Mouse (Mus musculus) adrenal gland, postnatal 36 days (tissue): ENCODE measurements around the gene Nup205. TPM values are rescaled to one million over a fixed set of nuclear protein-coding genes. Genes with fewer than 3 reads are reported as not detected.
A peak's percentile ranks its signal among the peaks of the same experiment; 100 is the strongest.

ENCODE experiments used
- DNase-seq, 2 experiments: peaks; one replicate each; pipeline ENCODE4 v3.0.0; 2021; ENCODE audit warnings: mixed read lengths in 1 of 2
- total RNA-seq, 2 experiments: library from RNA; stranded (reverse); gene quantifications; 2 replicates each; pipeline ENCODE4 v1.2.3; 2021

Gene Nup205
- total RNA-seq, 2 experiments from 2014 or later: 31.6 to 42.0 TPM

DNA sequence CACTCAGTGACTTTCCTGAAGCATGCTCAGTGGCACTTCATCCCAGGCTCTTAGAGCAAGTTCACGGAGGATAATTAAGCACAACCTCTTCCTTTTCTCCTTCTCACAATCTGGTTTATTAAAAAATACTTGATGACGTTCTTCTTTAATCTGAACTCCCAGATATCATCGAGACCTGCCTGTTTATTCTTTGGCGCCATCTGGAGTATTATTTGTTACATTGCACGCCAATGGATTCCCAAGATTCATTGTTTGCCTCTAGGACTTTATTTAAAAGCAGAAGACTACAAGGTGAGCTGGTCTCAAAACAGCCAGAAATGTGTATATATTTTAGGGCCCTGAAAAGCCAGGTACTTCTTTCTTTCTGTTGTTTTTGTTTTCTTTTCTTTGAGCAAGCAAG lies 67.9 kb downstream of the Nup205 start:
- DNase-seq: no peak

DNA sequence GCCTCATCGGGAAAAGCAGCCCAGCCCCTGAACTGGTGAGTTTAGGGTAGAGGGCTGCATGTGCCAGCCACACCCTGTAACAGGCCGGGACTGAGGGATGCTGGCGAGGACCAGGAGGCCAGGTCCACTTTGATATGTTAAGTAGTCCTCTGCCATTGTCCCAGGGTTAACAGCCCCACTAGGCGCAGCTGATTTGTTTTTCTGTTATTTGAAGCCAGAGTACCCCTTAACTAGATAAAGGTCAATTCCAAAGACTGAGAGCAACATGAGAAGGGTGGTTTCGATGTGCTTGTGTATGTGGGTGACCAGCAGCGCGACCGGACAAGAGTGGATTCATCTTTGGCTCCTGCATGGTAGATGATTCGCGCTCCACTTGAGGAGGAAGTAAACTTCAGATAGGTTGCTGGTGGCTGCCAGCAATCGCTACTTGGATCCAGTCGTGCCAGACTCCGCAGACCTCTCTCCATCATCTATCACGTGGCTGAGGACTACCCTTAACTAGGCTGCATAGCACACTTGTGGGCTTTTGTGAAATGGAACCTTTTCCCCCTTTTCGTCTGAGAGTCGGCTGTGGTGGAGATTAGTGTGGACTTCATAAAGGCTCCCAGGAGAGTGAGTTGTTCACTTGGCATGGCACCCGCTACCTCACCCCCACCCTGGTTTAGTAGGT lies 74.7 kb downstream of the Nup205 start:
- DNase-seq: no peak

DNA sequence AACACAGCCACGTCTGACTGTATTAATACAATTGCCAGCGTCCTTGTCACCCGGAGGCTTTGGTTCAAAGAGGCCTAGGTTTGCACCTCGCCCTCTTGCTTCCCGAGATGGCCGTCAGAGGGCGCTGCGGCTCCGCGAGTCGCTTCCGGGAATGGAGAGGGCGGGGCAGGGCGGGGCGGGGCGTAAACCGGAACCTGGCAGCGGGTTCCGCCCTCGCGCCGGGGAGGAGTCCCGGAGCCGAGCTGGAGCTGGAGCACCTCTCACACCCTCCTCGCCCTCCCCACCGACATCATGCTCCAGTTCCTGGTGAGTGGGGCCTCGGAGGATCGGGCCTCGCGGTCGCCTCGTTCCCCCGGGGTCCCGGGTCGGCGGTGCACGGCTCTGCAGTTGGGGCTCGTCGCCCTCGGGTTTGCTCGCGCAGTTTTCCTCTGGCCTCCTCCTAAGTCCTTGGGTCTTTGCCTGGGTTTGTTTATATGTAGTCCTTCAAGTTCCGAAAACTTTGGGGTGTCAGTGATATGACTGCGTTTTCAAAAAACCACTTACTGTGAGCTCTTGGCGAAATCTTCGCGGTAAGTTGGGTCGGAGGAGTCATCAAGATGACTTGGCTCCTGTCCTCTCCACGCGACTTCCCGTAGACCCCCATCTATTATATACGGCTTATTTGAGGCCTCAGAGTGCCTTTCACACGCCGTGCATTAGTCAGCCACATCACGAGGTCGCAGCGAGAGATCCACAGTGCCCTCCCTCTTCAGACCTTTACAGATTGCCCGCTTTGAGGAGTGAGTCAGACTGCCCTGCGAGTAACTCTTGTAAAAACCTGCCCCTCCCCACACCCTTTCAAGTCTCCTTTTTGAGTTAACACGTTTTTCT lies 75.5 kb downstream of the Nup205 start:
- DNase-seq: peak; percentile 90 to 94

DNA sequence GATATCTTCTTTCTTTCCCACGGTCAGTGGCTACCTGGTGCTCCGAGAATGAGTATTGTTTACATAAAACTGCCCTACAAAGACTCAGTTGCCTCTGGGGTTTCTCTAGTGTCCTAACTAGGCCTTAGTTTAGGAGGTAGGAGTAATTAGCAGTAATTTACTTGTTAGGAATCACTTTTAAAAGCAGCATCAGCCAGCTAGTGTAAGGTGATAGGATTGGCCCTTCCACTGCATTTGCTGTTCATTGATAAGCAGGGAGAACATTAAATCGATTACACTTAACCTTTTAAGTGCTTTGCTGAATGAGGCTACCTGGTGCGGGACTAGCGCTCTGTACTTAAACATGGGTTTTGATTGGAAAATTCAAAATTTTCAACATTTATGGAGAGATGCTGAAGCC lies 76.3 kb downstream of the Nup205 start:
- no peak for DNase-seq

DNA sequence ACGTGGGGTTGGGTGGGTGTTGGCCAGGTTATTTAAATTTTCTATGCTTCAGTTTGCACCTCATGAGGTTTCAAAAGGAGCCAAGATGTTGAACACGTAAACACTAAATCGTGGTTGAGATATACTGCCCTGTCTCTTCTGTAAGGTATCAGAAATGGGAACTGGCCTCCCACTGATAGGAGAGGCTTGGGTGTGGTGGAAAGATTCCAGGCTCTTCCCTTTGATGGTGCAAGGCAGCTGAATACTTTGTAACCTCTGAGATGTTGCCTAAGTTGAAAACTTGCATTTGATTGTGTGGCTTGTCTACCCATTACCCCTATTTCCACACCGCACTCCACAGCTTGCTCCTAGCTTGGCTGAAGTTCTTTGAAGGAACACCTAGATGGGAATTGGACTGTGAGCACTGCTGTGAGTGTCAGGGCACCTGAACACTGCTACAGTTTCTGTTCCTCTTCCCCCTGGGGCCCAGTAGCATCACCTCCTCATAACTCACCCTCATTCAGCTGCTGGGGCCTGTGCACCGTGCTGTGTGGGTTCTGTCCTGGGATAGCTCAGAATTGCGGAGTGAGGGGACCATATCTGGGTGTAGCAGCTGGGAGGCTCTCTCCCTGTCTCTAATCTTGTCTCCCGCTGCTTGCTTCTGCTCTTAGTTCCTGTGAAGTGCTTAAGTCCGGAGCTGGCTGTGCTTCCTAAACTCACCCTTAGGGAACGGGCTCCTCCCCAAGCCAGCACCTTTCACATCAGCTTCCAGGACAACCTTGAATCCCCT lies 77.1 kb downstream of the Nup205 start:
- no peak for DNase-seq

DNA sequence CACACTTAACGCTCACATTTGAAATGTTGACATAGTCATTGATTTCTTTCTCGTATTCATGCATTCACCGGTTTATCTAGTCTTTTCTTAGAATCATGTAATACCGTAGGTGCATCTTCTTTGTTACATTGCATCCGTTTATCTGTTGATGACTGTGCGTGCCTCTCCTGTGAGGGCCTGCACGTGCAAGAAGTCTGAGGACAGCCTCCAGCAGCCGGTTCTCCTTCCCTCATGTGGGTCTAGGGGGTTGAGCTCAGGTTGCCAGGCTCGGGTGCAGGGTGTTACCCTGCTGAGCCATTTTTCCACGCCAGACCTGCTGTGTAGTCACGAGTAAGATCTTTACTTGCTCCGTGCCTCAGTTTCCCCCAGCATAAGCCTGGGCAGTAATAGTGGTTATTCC lies 77.8 kb downstream of the Nup205 start:
- DNase-seq: no peak

DNA sequence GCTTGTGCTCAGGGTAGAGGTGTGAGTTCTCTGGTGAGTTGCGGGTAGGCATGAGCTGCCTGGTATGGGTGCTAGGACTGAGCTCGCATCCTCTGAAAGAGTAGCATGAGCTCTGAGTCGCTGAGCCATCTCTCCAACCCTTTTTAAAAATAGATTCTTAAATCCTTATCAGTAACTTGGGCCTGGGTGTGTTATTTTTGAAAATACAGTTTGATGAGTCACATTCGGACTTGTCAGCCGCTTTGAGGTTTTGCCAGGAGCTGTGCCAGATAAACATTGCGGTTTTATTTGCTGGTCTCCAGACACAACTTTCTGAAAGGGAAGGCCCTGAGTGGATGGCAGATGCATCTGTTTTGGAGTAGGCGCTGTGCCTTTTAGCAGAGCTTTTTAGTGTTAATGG lies 79.5 kb downstream of the Nup205 start:
- DNase-seq: peak; percentile 86 to 89

DNA sequence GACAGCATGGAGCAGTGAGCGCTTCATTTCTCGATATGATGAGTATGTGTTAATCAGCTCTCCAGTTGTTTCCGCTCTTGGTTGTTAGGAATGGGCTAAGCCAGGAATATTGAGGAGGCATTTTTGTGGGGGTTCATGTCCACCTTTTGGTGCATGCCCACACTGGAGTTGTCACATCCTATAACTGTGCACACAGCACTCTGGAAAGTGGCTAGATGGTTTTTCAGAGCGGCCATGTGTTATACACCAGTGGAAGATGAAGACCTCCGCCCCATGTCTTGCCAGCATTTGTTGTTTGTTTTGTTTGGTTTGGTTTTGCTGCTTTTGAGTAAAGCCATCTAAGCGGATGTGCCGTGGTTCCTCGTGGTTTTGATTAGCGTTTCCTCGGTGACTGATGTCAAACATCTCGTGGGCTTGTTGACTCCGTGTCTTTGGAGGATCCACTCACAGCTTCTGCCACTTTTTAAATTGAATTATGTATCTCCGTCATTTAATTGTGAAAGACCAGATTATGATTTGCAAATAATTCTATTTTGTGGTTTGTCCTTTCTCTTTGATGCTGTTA lies 80.5 kb downstream of the Nup205 start:
- no peak for DNase-seq

DNA sequence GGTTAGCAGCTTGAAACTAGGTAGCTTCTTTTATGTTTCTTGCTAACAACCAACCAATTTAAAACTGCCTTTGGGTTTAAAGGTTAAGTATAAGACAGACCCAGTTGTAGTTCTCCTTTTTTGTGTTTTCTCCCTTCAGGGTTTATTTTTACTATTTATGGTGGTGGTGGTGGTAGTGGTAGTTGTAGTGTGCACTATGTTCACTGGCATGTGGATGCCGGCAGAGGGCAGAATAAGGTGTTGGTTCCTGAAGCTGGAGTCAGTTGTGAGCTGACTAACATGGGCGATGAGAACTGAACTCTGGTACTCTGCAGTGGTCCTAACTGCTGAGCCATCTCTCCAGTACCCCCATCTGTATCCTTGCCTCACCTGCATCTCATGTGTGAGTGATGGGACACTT lies 81.7 kb downstream of the Nup205 start:
- no peak for DNase-seq

DNA sequence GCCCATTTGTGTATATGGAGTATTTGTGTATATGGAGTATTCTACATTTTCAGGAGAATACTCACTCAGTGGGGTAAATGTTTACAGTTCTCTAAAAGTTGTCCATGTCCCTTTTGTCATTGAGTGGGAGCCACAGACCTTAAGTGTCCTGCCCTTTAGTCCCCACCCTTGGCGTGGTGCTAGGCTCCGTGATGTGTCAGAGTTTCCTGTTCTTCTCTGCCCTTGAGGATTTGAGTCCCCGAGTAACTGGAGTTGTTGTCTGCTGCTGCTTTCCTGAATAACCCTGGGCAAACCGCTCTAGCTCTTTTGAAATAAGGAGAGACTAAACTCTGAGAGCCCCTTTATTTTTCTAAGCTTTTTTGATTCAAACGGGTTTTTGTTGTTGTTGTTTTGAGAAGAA lies 82.3 kb downstream of the Nup205 start:
- peak; percentile 71 for DNase-seq

DNA sequence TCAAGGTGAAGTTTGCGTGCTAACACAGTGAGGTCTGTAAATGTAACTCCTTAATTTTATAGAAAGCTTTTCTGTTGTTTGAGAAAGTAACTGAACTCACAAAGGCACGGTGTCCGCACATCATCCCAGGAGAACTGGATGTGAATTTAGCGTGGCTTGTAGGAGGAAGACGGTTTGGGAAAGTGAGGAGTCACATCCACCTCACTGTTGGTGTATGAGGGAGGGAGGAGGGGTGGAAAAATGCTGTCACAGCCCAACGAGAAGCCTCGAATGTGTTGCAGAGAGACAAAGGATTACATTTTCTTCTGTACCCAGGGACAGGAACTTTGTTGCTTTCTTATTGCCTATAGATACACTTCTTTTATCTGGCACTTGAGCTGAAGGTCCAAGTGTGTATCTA lies 83.3 kb downstream of the Nup205 start:
- no peak for DNase-seq

DNA sequence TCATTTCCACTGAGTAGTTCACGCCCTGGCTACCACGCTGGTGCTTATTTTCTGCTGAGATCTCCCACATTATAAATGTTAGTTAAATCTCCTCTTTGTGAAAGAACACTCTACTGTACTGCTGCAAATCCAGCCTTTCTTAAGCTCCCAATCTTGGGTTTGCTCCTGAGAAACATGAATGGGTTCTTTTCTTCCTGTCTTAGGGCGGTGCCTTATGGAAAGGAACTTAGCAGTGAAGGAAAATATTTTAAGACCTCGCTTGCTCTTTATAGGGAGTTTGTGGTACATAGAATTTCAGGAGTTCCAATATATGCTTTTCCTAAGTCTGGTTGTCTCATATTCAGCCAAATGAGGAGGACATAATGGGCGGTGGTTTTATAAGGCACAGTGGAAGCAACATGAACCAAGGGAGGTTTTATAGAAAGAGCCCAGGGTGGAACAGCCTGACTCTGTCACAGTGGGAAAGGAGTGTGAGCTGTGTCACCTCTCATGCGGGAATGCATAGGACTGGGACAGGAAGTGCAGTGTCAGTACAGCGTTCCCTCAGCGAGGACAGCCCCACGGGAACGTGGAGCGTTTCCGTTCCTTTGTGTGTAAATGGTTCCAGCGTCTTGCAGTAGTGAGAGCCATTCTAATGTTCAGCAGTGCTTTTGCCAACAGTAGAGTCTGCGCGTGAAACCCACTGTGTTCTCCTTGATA lies 88.5 kb downstream of the Nup205 start:
- DNase-seq: no peak

DNA sequence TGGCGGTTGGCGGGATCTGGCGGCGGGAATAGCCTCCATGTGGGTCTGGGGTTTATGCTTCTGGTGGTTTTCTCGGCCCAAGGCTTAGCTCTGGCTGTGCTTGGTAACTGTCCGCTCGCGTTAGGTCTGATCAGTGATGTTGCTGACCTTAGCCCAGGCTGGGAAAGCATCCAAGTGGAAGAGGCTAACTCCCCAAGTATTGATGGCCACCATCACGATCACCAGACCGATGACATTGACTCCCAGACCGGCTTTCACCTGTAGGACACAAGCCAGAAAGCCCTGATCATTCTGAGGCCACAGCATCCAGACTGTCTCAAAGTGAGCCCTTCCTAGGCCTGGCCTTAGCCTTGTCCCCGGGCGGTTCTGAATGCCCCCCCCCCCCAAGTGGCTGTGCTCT lies 91.5 kb downstream of the Nup205 start:
- no peak for DNase-seq

DNA sequence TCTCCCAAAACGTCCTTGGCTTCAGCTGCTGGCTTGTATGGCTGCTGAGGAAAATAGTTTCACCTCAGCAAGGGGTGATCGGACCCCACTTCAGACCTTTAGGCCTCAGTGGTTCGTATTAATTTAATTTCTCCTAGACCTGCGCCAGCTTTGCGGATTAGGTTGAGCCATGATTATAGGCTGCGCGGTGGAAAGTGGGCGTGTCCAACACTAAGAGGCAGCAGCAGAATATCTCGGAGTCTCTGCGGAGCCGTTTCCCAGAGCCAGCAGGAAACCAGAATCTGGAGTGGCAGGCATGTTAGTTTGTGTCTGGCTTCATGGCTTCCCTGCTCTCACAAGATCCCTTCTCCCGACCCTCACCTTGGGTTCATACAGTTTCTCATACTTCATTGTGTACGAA lies 92.4 kb downstream of the Nup205 start:
- no peak for DNase-seq

DNA sequence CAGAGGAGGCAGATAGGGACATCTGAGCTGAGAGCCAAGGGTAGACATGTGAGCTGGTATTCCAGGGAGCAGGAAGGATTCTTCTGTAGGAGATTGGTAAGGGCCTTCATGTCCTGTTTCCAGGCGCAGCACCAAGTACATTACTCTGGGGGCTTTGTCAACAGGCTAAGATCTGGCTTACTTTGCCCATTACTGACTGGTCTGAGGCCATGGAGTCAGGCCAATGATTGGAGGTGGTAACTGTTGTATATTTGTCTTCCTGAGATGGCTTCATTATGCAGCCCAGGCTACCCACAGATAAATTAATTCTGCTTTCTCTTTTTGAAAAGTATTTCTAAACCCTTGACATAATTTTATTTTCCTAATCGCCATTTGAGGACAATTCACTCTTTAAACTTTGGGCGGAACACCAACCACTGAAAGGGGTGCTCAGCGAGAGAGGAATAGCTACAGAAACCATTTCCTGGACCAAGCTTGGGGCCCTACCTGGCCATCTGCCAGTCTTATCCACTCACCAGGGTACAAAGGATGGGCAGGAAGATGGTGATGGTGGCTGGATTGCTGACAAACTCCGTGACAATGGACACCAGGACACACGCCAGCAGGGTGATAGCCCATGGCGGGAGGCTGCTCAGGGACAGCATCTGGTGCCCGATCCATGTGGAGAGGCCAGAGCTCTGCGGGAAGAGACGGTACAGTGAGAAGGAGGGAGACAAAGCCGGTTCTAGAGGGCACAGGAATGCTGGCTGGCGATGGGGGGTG lies 94.1 kb downstream of the Nup205 start:
- no peak for DNase-seq

DNA sequence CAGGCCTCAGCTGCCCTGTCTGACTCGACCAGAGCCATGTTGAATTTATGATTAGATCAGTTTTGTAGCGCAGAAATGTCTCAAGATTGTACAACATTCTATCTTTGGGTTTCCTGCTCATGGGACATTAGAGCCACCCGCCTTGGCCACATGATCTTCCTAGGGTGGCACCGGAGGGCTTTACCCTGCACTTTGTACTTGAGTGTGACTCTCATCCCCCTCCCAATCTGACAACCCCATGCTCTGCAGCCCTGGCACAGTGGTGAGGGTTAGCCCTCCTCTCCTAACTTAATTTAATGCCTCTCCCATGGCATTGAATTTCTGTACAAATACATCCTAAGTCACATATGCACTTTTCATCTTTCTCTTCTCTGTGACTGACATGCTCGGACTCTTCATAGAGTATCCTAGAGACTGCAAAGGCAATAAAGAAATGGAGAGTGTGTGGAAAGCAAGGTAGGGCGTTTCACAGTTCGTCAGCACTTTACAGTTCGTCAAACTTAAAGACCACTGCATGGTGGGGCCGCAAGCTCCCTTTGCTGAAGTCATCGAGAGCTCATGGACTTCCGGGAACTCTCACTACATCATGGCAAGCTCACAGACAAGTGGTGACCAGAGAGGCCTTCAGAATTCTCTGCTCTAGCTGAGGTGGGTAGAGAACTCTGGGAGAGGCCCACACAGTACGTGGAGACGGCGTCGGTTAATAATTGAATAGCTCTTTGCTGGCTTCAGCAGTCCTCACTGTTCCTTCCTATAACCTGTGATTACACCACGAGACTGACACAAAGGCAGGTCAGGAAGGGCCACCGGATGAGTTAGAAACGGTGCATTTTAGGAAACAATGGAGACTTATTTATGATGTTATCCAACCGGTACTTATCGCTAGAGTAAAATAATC lies 94.9 kb downstream of the Nup205 start:
- DNase-seq: no peak

DNA sequence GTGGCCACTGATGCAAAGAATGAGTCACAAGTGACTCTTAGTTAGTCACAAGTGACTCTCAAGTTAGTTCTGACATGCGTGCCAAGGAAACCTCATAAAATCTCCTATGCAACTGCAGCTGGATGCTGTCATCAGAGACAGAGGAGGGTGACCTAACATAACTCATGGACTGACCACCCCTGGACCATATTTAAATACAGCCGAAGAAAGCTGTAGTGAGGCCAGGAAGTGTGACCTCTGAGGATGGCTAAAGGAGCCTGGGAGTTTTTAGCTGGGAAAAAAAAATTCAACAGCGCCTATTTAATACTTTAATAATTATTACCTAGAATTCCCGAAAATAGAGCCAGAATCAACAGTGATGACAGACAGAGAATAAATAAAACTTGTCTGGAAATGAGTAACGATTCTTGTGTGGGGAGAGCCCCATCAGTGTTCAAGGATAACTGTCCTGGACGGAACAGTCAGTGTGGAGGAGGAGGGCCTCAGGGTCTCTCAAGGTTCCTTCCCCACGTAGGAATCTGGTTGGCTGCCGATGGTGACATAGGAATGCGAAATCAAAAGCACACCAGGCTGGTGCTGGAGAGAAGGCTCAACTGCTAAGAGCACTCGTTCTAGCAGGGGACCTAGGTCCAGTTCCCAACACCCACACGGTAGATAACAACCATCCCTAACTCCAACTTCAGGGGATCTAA lies 96.3 kb downstream of the Nup205 start:
- DNase-seq: no peak

DNA sequence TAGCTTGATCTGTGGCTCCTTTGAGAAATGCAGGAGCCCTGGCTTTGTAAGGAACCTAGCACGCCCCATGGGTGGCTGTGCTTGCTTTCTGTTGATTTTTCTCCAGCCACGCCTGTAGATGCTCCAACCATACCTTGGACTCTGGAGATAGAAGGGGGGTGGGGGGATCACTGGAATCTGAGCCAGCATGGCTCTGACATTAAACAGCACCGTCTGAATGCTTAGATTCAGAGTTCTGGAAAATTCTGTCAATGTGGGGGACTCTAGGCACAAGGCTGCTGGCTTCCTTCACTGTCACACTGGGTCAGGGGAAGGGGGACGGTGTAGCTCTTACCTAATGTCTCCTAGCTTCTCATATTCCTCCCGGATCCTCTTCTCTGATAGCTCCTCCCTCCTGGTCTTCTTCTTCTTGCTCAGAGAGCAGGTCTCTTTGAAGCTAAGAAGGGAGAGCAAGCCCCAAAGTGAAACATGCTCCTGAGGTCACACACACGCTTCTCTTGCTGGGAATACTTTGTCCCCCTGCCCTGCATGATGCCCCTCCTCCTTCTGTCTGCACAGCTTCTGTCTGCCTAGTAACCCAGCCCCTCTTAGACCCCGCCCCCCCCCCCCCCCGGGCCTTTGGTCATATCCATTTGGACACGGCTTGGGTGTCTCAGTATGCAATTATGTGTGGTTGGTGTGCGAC lies 100.8 kb downstream of the Nup205 start:
- DNase-seq: no peak

DNA sequence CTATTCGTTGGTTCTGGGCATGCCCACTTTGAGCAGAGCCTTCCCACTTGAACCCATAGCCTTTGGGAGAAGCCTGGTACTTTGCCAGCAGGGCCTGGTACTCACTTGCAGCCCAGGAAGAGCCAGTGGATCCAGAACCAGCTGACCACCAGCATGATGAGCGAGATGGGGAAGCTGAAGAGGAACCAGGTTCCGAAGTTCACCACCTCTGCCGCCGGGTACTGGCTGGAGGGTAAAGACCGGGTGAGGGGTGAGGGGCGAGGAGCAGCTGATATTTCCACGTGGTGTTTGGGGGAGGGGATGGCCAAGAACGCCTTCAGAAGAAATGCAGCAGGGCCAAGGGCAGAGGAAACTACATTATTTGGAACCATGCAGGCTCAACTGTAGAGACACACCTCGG lies 102.1 kb downstream of the Nup205 start:
- no peak for DNase-seq
